Mouse (Mus musculus): ENCODE data around the gene Islr2.

DNA sequence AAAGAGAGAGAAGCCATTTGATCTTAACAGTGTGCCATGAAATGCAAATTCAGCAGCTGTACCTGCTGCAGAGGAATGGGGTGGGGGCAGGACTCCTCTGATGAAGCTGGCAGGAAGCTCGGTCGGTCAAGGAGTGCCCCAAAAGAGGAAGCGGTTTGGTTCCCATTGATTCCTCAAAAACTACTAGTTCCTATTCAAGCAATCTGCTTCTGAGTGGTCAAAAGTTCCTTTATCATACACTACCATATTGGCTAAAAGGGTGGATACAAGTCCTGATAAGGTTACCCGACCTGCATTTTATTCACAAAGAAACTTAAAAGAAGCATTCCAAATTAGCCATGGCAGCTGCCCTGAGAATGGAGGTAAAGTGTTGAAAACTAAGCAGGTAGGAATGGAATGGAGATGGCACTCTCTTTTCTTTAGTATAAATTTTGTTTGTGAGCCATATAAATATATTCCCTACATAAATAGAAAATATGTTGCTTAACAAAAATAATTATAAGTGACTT, 42.0 kb upstream of the Islr2 start:
- TF ChIP-seq CTCF (IDR thresholded peaks at IDR 0.05; ENCODE audit: insufficient read depth, low read depth, low read length) = no peak
- no peak for TF ChIP-seq POLR2A (IDR thresholded peaks at IDR 0.05; ENCODE audit: insufficient read depth, low read depth, low read length)
